Mouse (Mus musculus): ENCODE measurements around the gene U2af1. TPM values are rescaled to one million over a fixed set of nuclear protein-coding genes. Genes with fewer than 3 reads are reported as not detected.

The U2af1 gene
- polyA plus RNA-seq, 1 experiment from 2014 or later = 145 TPM

Other genes with a start within 250 kb of the U2af1 start
- gene Wdr4, start 138.9 kb downstream of the U2af1 start, polyA plus RNA-seq (2014; fragmentation: Nextera tagmentation; extraction: Ambion mirVana) = 20.5 and 22.2 TPM in 2 replicates
- 528 and 531 TPM in 2 replicates for gene Ndufv3, start 138.8 kb downstream of the U2af1 start, polyA plus RNA-seq (2014; fragmentation: Nextera tagmentation; extraction: Ambion mirVana)
- gene Pknox1, start 94.2 kb downstream of the U2af1 start, polyA plus RNA-seq (2014; fragmentation: Nextera tagmentation; extraction: Ambion mirVana) = 19.8 and 20.4 TPM in 2 replicates
- gene Cbs, start 21.7 kb downstream of the U2af1 start, polyA plus RNA-seq (2014; fragmentation: Nextera tagmentation; extraction: Ambion mirVana) = 0.63 and 0.77 TPM in 2 replicates
- gene Cryaa, start 18.9 kb upstream of the U2af1 start, polyA plus RNA-seq (2014; fragmentation: Nextera tagmentation; extraction: Ambion mirVana) = not detected in 2 replicates
- 21.7 and 24.3 TPM in 2 replicates for gene Sik1, start 196.9 kb upstream of the U2af1 start, polyA plus RNA-seq (2014; fragmentation: Nextera tagmentation; extraction: Ambion mirVana)

All from heart, embryonic 11.5 days (tissue).